Mouse (Mus musculus) midbrain, embryonic 10.5 days (tissue): ENCODE results near the gene Scyl1. TPM values are rescaled to one million over a fixed set of nuclear protein-coding genes. Genes with fewer than 3 reads are reported as not detected.

Source experiments
- DNase-seq: peaks from one replicate; pipeline ENCODE4 v3.0.0-alpha.2; 2017; ENCODE audit warnings: low spot score
- H3K27ac ChIP-seq: fragments of 300-500 bp; sonication (generic); replicated peaks from 2 replicates; pipeline ENCODE4 v1.5.1; 2016; ENCODE audit warnings: mild to moderate bottlenecking
- H3K27me3 ChIP-seq: fragments of 300-500 bp; sonication (generic); 2 replicates; pipeline ENCODE4 v1.6.1; 2016; ENCODE audit warnings: low read depth, mild to moderate bottlenecking; ENCODE audit not compliant: poor library complexity, severe bottlenecking
- H3K36me3 ChIP-seq: fragments of 300-500 bp; sonication (generic); 2 replicates; pipeline ENCODE4 v1.6.1; 2016; ENCODE audit warnings: mild to moderate bottlenecking, moderate library complexity
- H3K4me1 ChIP-seq: fragments of 300-500 bp; sonication (generic); 2 replicates; pipeline ENCODE4 v1.6.1; 2016
- H3K4me3 ChIP-seq: fragments of 300-500 bp; sonication (generic); 2 replicates; pipeline ENCODE4 v1.5.1; 2016; ENCODE audit warnings: mild to moderate bottlenecking, moderate library complexity
- H3K9me3 ChIP-seq: fragments of 300-500 bp; sonication (generic); replicated peaks from 2 replicates; pipeline ENCODE4 v1.6.1; 2016; ENCODE audit warnings: mild to moderate bottlenecking
- WGBS: fragments of 180-500 bp; shearing (Covaris S2); methylation state at CpG from one replicate; pipeline ENCODE4 v1.1.7; 2016; 5-methylcytosine and 5-hydroxymethylcytosine counted together
- polyA plus RNA-seq: library from polyadenylated mRNA; unstranded; fragments of >200 nt; fragmentation: Nextera tagmentation; extraction: Ambion mirVana; gene quantifications from 2 replicates; pipeline ENCODE4 v1.2.1, GENCODE M21; 2016

The Scyl1 gene
- polyA plus RNA-seq, 1 experiment from 2014 or later: 68.3 TPM

GRCm38 (mm10) chr19:5725767-5726515 lies 45.3 kb downstream of the Scyl1 start, which contains the start of gene Ehbp1l1:
Ehbp1l1 (minus strand) TSS chr19:5726317.
- peak within 1 kb of the TSS; percentile 64 for H3K27ac ChIP-seq
- H3K4me1 ChIP-seq: peaks cover 62% of the 10 kb centered on the region
- no peaks in the 10 kb centered on the region for H3K9me3 ChIP-seq
- H3K4me3 ChIP-seq: peak within 1 kb of the TSS; percentile 95
- WGBS: 12% methylated on average over 49 of the region's 49 CpGs
- H3K27me3 ChIP-seq: peaks cover 18% of the 10 kb centered on the region
- DNase-seq: no peak
- peaks cover 64% of the 10 kb centered on the region for H3K36me3 ChIP-seq

GRCm38 (mm10) chr19:5725029-5725707 lies 46.1 kb downstream of the Scyl1 start:
- Histone ChIP-seq H3K27me3 (peaks cover 18% of the 10 kb centered on the region), H3K27ac (peak overlapping the region; percentile 52; the same call in 1 of the 2 replicates), H3K9me3 (no peaks in the 10 kb centered on the region), H3K4me1 (peaks cover 54% of the 10 kb centered on the region), H3K4me3 (peak overlapping the region; percentile 95), H3K36me3 (peaks cover 68% of the 10 kb centered on the region)
- 84% methylated on average over 12 of the region's 12 CpGs for WGBS
- DNase-seq: no peak

DNA sequence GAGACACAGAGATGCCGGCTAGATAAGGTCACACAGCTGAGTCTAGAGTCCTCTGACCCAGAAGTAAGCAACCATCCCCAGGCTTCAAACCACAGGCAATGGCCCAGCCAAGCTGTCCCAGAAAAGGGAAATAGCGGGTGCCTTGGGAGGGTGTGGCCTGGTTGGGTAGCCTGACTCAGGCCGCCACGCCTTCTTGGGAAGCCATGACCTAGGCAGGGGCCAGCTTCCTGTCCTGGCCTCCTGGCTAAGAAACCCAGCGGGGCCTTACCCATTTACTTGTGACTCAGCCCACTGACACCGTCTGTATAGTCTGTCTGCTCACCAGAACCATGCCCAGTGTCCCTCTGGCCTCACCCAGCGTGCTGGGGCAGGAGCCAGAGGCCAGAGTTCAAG lies 46.7 kb downstream of the Scyl1 start:
- H3K4me1 ChIP-seq: peaks cover 48% of the 10 kb centered on the region
- H3K27ac ChIP-seq: peak overlapping the region; percentile 52; the same call in 1 of the 2 replicates
- peaks cover 18% of the 10 kb centered on the region for H3K27me3 ChIP-seq
- H3K4me3 ChIP-seq: peak overlapping the region; percentile 95
- H3K9me3 ChIP-seq: no peaks in the 10 kb centered on the region
- no peak for DNase-seq
- peaks cover 72% of the 10 kb centered on the region for H3K36me3 ChIP-seq
- WGBS: 76% methylated on average over 7 of the region's 7 CpGs

- no peaks in the 10 kb centered on the region for H3K9me3 ChIP-seq
- peaks cover 77% of the 10 kb centered on the region for H3K36me3 ChIP-seq
- peaks cover 18% of the 10 kb centered on the region for H3K27me3 ChIP-seq
- H3K4me1 ChIP-seq: peaks cover 44% of the 10 kb centered on the region
- H3K4me3 ChIP-seq: no peak overlapping the region
- 74% methylated on average over 4 of the region's 4 CpGs for WGBS
- H3K27ac ChIP-seq: no peak overlapping the region
- no peak for DNase-seq
Measured at GRCm38 (mm10) chr19:5723934-5724548, 47.2 kb downstream of the Scyl1 start.

DNA sequence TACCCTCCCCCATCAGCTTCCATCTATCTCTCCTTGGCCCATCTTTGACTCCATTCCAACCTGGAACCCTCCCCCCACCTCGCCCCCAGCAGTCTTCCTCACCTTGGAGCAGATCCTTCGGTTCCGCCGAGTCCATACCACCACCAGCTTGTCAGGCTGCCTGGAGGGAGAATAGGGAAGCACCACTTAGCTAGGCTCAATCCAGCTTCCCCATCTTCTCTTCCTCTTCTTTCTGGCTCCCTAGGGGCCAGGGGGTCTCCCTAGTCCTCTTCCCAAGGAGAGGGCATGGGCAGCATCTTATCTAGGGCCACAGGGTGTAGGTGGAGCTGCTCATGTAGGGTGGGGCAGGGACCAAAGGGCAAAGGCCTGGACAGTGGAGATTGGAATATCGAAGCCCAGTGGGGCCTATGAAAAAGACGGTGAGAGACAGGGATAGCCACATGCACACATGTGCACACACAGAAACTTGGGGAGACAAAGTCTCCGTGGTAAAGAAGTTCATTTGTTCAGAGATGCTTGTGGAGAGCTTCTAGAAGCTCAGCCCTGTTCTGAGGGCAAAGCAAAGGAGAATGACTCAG lies 48.3 kb downstream of the Scyl1 start:
- Histone ChIP-seq H3K27ac (no peak overlapping the region), H3K9me3 (no peaks in the 10 kb centered on the region), H3K4me3 (0 out of 2 replicates have a peak overlapping the region, but pooled peaks have one; percentile 14), H3K4me1 (peaks cover 35% of the 10 kb centered on the region), H3K36me3 (peaks cover 88% of the 10 kb centered on the region), H3K27me3 (peaks cover 21% of the 10 kb centered on the region)
- 90% methylated on average over 7 of the region's 7 CpGs for WGBS
- no peak for DNase-seq

GRCm38 (mm10) chr19:5721233-5721632 lies 50.0 kb downstream of the Scyl1 start:
- 89% methylated on average over 6 of the region's 6 CpGs for WGBS
- no peak overlapping the region for H3K4me3 ChIP-seq
- H3K27ac ChIP-seq: no peak overlapping the region
- H3K36me3 ChIP-seq: peaks cover 92% of the 10 kb centered on the region
- peaks cover 19% of the 10 kb centered on the region for H3K27me3 ChIP-seq
- H3K4me1 ChIP-seq: peaks cover 32% of the 10 kb centered on the region
- no peak for DNase-seq
- H3K9me3 ChIP-seq: no peaks in the 10 kb centered on the region

DNA sequence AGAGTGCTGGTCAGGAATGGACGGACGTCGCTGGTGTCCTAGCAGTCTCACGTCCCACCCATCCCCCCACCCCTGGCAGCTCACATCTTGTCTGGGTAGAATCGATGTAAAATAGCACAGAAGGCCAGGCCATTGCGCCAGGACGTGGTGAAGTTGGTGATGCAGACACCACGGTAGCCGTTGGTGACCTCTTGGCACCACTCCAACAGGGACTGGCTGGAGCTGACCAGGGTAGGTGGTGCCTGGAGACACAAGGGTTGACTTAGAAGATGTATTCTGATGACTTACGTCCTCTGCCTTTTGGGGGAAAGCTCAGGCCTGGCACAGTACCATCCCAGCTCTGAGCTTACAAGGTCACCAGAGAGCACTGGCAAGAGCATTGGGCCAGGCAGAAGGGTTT lies 54.3 kb downstream of the Scyl1 start:
- peak overlapping the region; percentile 4; the same call in 1 of the 2 replicates for H3K4me3 ChIP-seq
- H3K4me1 ChIP-seq: peaks cover 37% of the 10 kb centered on the region
- H3K9me3 ChIP-seq: no peaks in the 10 kb centered on the region
- H3K27ac ChIP-seq: no peak overlapping the region
- DNase-seq: no peak
- H3K36me3 ChIP-seq: peaks cover 87% of the 10 kb centered on the region
- peaks cover 23% of the 10 kb centered on the region for H3K27me3 ChIP-seq
- WGBS: 60% methylated on average over 10 of the region's 10 CpGs

- Histone ChIP-seq H3K27me3 (peaks cover 23% of the 10 kb centered on the region), H3K4me3 (peak overlapping the region; percentile 45), H3K4me1 (peaks cover 37% of the 10 kb centered on the region), H3K27ac (peak overlapping the region; percentile 58), H3K9me3 (no peaks in the 10 kb centered on the region), H3K36me3 (peaks cover 84% of the 10 kb centered on the region)
- DNase-seq: peak; percentile 60
- WGBS: 14% methylated on average over 43 of the region's 43 CpGs
Measured at GRCm38 (mm10) chr19:5715793-5716688, 55.2 kb downstream of the Scyl1 start.

DNA sequence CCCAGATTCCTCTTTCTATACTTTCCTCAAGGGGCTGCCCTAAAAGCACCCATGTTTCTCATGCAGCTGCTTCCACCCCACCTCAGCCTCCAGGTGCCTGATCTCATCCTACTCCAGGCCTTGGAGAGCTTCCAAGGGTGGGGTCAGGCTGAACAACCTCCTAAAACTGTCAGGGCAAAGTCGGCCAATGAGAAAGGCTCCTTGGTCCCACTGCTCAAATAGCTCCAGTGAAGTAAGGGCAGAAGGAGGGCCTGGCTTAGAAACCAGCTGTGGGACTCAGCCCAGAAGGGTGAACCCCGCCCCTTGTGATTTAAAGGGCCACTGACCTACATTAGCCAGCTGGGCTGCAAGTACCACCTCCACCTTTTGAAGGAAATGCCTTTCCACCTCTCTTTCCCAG lies 57.5 kb downstream of the Scyl1 start:
- 25% methylated on average over 2 of the region's 2 CpGs for WGBS
- DNase-seq: no peak

DNA sequence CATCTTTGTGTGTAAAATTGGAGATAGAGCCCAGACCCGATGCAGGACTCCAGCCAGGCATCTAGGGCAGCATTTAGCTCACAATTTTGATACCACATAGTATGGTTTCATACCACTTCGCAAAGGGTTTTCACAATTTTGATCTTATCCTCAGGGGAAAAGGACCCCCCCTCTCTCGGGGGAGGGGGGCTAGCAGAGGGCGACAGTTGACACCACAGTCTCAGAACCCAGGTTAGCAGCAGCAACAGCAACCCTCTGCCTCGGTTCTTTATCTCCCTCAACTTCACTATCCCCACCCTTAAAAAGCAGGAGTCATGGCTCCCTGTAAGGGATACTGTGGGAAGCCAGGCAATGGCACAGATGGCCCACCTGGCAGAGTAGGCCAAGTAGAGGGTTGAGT lies 58.0 kb downstream of the Scyl1 start:
- H3K4me1 ChIP-seq: peaks cover 37% of the 10 kb centered on the region
- no peaks in the 10 kb centered on the region for H3K9me3 ChIP-seq
- peaks cover 84% of the 10 kb centered on the region for H3K36me3 ChIP-seq
- no peak for DNase-seq
- H3K27me3 ChIP-seq: peaks cover 23% of the 10 kb centered on the region
- H3K4me3 ChIP-seq: no peak overlapping the region
- 83% methylated on average over 5 of the region's 5 CpGs for WGBS
- no peak overlapping the region for H3K27ac ChIP-seq

More for the DNA sequence above, 57.5 kb downstream of the Scyl1 start:
- Histone ChIP-seq H3K27ac (no peak overlapping the region; the same call in 1 of the 2 replicates), H3K4me3 (no peak overlapping the region; the same call in 1 of the 2 replicates), H3K36me3 (peaks cover 84% of the 10 kb centered on the region), H3K9me3 (no peaks in the 10 kb centered on the region), H3K4me1 (peaks cover 37% of the 10 kb centered on the region), H3K27me3 (peaks cover 23% of the 10 kb centered on the region)

- H3K27me3 ChIP-seq: peaks cover 13% of the 10 kb centered on the region
- no peak overlapping the region for H3K27ac ChIP-seq
- 92% methylated on average over 14 of the region's 14 CpGs for WGBS
- no peaks in the 10 kb centered on the region for H3K9me3 ChIP-seq
- no peak for DNase-seq
- H3K36me3 ChIP-seq: peaks cover 83% of the 10 kb centered on the region
- H3K4me3 ChIP-seq: no peak overlapping the region
- H3K4me1 ChIP-seq: peaks cover 30% of the 10 kb centered on the region
Measured at GRCm38 (mm10) chr19:5711907-5712460, 59.2 kb downstream of the Scyl1 start.
